Mouse (Mus musculus) telencephalon, adult 2 months (tissue): ENCODE measurements around the gene Paxip1.

ENCODE experiments used
- DNase-seq: peaks from one replicate; pipeline ENCODE4 v3.0.0-alpha.2; 2011; ENCODE audit warnings: low read depth, low spot score

Gene Paxip1

GRCm38 (mm10) chr5:27791303-27792172, at the start of gene Paxip1:
Gene Paxip1, minus strand, starts transcription at chr5:27791691.
- DNase-seq, result peak; percentile 88

- no peak for DNase-seq
These were observed 46.6 kb upstream of the Paxip1 start for GRCm38 (mm10) chr5:27838061-27838460.

GRCm38 (mm10) chr5:27835096-27835495, 43.6 kb upstream of the Paxip1 start:
- no peak for DNase-seq

GRCm38 (mm10) chr5:27827971-27828370, 36.5 kb upstream of the Paxip1 start:
- no peak for DNase-seq

- no peak for DNase-seq
These were observed 29.7 kb upstream of the Paxip1 start for GRCm38 (mm10) chr5:27821161-27821560.

GRCm38 (mm10) chr5:27818840-27819672, 27.6 kb upstream of the Paxip1 start:
- DNase-seq, result no peak

- DNase-seq, result no peak
These were observed 22.8 kb upstream of the Paxip1 start for GRCm38 (mm10) chr5:27814282-27814681.

- no peak for DNase-seq
These were observed 2.4 kb upstream of the Paxip1 start for GRCm38 (mm10) chr5:27793923-27794322.

GRCm38 (mm10) chr5:27792531-27793205, 1.2 kb upstream of the Paxip1 start:
- DNase-seq, result no peak

- no peak for DNase-seq
These were observed 631 bp upstream of the Paxip1 start for GRCm38 (mm10) chr5:27792173-27792470.

- no peak for DNase-seq
These were observed 592 bp downstream of the Paxip1 start for GRCm38 (mm10) chr5:27790910-27791288.

GRCm38 (mm10) chr5:27790086-27790909, 1.2 kb downstream of the Paxip1 start:
- DNase-seq, result no peak

- DNase-seq, result no peak
These were observed 1.9 kb downstream of the Paxip1 start for GRCm38 (mm10) chr5:27789586-27789985.

- no peak for DNase-seq
These were observed 8.1 kb downstream of the Paxip1 start for GRCm38 (mm10) chr5:27783381-27783780.

GRCm38 (mm10) chr5:27767948-27768347, 23.5 kb downstream of the Paxip1 start:
- DNase-seq, result no peak

- DNase-seq, result no peak
These were observed 25.7 kb downstream of the Paxip1 start for GRCm38 (mm10) chr5:27765780-27766179.

- DNase-seq, result no peak
These were observed 46.5 kb downstream of the Paxip1 start for GRCm38 (mm10) chr5:27744944-27745343.

GRCm38 (mm10) chr5:27739216-27739615, 52.3 kb downstream of the Paxip1 start:
- no peak for DNase-seq

GRCm38 (mm10) chr5:27737168-27737567, 54.3 kb downstream of the Paxip1 start:
- no peak for DNase-seq

GRCm38 (mm10) chr5:27732288-27732868, 59.1 kb downstream of the Paxip1 start:
- DNase-seq, result peak; percentile 53

- no peak for DNase-seq
These were observed 60.1 kb downstream of the Paxip1 start for GRCm38 (mm10) chr5:27731392-27731791.
